Comparison of ENCODE assay signal across 8 mouse cellular contexts in the genomic region with DNA sequence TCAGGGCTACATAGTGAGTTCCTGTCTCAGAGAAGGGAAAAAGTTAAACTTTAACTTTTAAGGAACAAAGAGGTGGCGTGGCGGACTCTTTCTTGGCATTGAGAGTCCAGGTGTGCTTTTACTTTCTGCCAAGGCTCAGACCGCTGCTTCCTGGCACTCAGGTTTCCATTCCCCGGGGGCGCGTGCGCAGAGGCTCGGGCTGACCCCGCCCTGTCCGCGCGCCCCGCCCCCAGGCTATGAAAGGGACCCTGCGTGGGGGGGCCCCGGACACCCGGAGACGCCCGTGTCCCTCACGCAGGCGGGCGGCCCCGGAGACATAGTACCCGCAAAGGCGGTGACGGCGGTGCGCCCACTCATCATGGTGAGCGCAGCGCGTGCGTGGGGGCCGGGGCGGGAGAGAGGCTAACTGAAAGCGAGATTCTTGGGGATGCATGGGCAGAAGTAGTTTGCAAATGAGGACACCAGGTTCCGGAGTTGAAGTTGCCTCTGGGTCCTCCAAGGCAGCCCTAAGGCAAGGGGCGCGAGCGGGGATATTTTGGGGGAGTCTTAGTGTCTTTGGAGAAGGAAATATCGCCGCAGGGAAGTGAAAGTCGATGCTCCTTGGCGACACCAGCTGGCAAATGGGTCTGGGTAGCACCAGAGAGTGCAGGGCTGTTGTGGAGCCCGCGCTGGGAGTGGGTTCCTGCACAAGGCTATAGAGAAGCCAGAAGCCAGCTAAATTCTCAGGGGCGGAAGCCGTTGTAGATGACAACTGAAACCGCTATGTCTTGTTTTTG. TPM values are rescaled to one million over a fixed set of nuclear protein-coding genes. Genes with fewer than 3 reads are reported as not detected.
DNase-seq lines count a peak whose midpoint lies in the region; ATAC-seq and TF ChIP-seq lines count a peak whose summit lies in the region.

A gene (plus strand): TSS at position 197 of the 776 bp plus-strand sequence.

- 1% methylated on average over 47 of the region's 47 CpGs for WGBS in embryonic facial prominence, embryonic 14.5 days
- WGBS in limb, embryonic 14.5 days = 1% methylated on average over 47 of the region's 47 CpGs
- WGBS in midbrain, embryonic 16.5 days = 3% methylated on average over 46 of the region's 47 CpGs

- TF ChIP-seq POLR2A in limb, embryonic 14.5 days (IDR thresholded peaks at IDR 0.05; ENCODE audit: borderline replicate concordance, extremely low read depth, insufficient read depth, insufficient read length) = no peak

- H3K27me3 ChIP-seq in embryonic facial prominence, embryonic 14.5 days (replicated peaks; ENCODE audit: control insufficient read depth, insufficient read depth, low read length) = peaks cover 10% of the 10 kb centered on the region; the same call in 1 of the 2 replicates
- H3K27me3 ChIP-seq in limb, embryonic 14.5 days (ENCODE audit: control insufficient read depth, insufficient read depth, low read length) = peaks cover 6% of the 10 kb centered on the region; the same call in 1 of the 2 replicates
- H3K27me3 ChIP-seq in midbrain, embryonic 16.5 days (ENCODE audit: control insufficient read depth, insufficient read depth, low read depth, low read length) = no peaks in the 10 kb centered on the region; the same call in none of the 2 replicates

- H3K27ac ChIP-seq in embryonic facial prominence, embryonic 14.5 days (replicated peaks; ENCODE audit: low read depth, low read length) = peak within 1 kb of the TSS; percentile 68
- H3K27ac ChIP-seq in limb, embryonic 14.5 days (replicated peaks; ENCODE audit: low read depth, low read length) = peak within 1 kb of the TSS; percentile 61
- peak within 1 kb of the TSS; percentile 67 for H3K27ac ChIP-seq in midbrain, embryonic 16.5 days (ENCODE audit: low read length)

- peaks cover 15% of the 10 kb centered on the region for H3K4me1 ChIP-seq in embryonic facial prominence, embryonic 14.5 days (ENCODE audit: control insufficient read depth, insufficient read depth, low read length)
- 0 out of 2 replicates have a peak, but pooled peaks cover 4% of the 10 kb centered on the region for H3K4me1 ChIP-seq in limb, embryonic 14.5 days (ENCODE audit: control insufficient read depth, insufficient read depth, low read length)
- peaks cover 14% of the 10 kb centered on the region; the same call in 1 of the 2 replicates for H3K4me1 ChIP-seq in midbrain, embryonic 16.5 days (ENCODE audit: control insufficient read depth, insufficient read depth, low read length)

- H3K9ac ChIP-seq in embryonic facial prominence, embryonic 14.5 days (ENCODE audit: low read depth, low read length) = peak within 1 kb of the TSS; percentile 74
- peak within 1 kb of the TSS; percentile 68 for H3K9ac ChIP-seq in limb, embryonic 14.5 days (ENCODE audit: low read depth, low read length, severe bottlenecking)
- H3K9ac ChIP-seq in midbrain, embryonic 16.5 days (ENCODE audit: low read depth, low read length) = peak within 1 kb of the TSS; percentile 63

- DNase-seq in cerebellum, adult 11 months = peak; percentile 51
- DNase-seq in embryonic facial prominence, embryonic 14.5 days (ENCODE audit: low spot score) = peak; percentile 85
- peak; percentile 76 to 80 for DNase-seq in heart, adult 9 months (ENCODE audit: low spot score in 2 of 2)
- DNase-seq in kidney, adult 9 months = peak; percentile 80
- peak; percentile 58 for DNase-seq in limb, embryonic 14.5 days (ENCODE audit: low spot score)
- DNase-seq in spleen, postnatal 10 days (ENCODE audit: low spot score in 2 of 2) = peak; percentile 72 to 88

- H3K4me2 ChIP-seq in embryonic facial prominence, embryonic 14.5 days (ENCODE audit: low read depth, low read length) = peak within 1 kb of the TSS; percentile 81
- peak within 1 kb of the TSS; percentile 72 for H3K4me2 ChIP-seq in limb, embryonic 14.5 days (replicated peaks; ENCODE audit: low read depth, low read length, severe bottlenecking)
- peak within 1 kb of the TSS; percentile 81 for H3K4me2 ChIP-seq in midbrain, embryonic 16.5 days (ENCODE audit: low read length)

- H3K4me3 ChIP-seq in embryonic facial prominence, embryonic 14.5 days (ENCODE audit: low read depth, low read length) = peak within 1 kb of the TSS; percentile 68
- peak within 1 kb of the TSS; percentile 62 for H3K4me3 ChIP-seq in limb, embryonic 14.5 days (replicated peaks; ENCODE audit: low read length)
- peak within 1 kb of the TSS; percentile 57 for H3K4me3 ChIP-seq in midbrain, embryonic 16.5 days (ENCODE audit: low read depth, low read length)

- ATAC-seq in cerebellum, adult (ENCODE audit: insufficient number of reproducible peaks, low FRiP score, low TSS enrichment) = no peak
- peak; percentile 81 for ATAC-seq in embryonic facial prominence, embryonic 14.5 days (ENCODE audit: low read depth)
- ATAC-seq in limb, embryonic 14.5 days (ENCODE audit: low FRiP score, low read depth) = peak; percentile 74
- ATAC-seq in midbrain, embryonic 16.5 days = peak; percentile 76

- peaks cover 18% of the 10 kb centered on the region for H3K36me3 ChIP-seq in embryonic facial prominence, embryonic 14.5 days (ENCODE audit: control insufficient read depth, insufficient read depth, low read length)
- peaks cover 16% of the 10 kb centered on the region for H3K36me3 ChIP-seq in limb, embryonic 14.5 days (ENCODE audit: control insufficient read depth, insufficient read depth, low read length)
- H3K36me3 ChIP-seq in midbrain, embryonic 16.5 days (ENCODE audit: control insufficient read depth, insufficient read depth, low read length) = peaks cover 7% of the 10 kb centered on the region; the same call in 1 of the 2 replicates

- no peaks in the 10 kb centered on the region for H3K9me3 ChIP-seq in embryonic facial prominence, embryonic 14.5 days (ENCODE audit: control insufficient read depth, low read length)
- H3K9me3 ChIP-seq in limb, embryonic 14.5 days (ENCODE audit: control insufficient read depth, low read length) = no peaks in the 10 kb centered on the region
- no peaks in the 10 kb centered on the region for H3K9me3 ChIP-seq in midbrain, embryonic 16.5 days (replicated peaks; ENCODE audit: control insufficient read depth, low read length, poor library complexity, severe bottlenecking)

RNA-seq across cellular contexts. Expression of the gene that starts here (rescaled TPM):
- polyA plus RNA-seq in embryonic facial prominence, embryonic 14.5 days (2014; fragmentation: Nextera tagmentation; extraction: Ambion mirVana) = 33.6 and 37.3 TPM in 2 replicates
- 15.9 and 17.0 TPM in 2 replicates for polyA plus RNA-seq in limb, embryonic 14.5 days (2012; rRNA removed)
- 21.3 and 26.0 TPM in 2 replicates for polyA plus RNA-seq in limb, embryonic 14.5 days (2014; fragmentation: Nextera tagmentation; extraction: Ambion mirVana)
- polyA plus RNA-seq in midbrain, embryonic 16.5 days (2015; fragmentation: Nextera tagmentation; extraction: Ambion mirVana) = 46.5 and 57.8 TPM in 2 replicates
